Comparison of ENCODE assay signal across 11 mouse cellular contexts in genomic region chr12:53768392-53768791, GRCm38 (mm10).
DNase-seq lines count a peak whose midpoint lies in the region.
"Had no signal": no experiment of that assay in that cellular context is flagged by ENCODE, and none has a peak within 500 bp of the region (broad histone marks: within the 10 kb centered on the region; RNA-seq: fewer than 3 reads in every experiment).

No protein-coding gene starts in this region.

- intact Hi-C loops in heart, postnatal 25 days (cut with DNase I) = no loop called here

- H3K4me3 ChIP-seq in brown adipose tissue, adult 24 weeks (ENCODE audit: insufficient read depth, low read depth, low read length) = peak overlapping the region; percentile 23; the same call in 1 of the 2 replicates
- H3K4me3 ChIP-seq: embryonic facial prominence, embryonic 13.5 days; hindbrain, embryonic 15.5 days had no signal

- H3K4me1 ChIP-seq in brown adipose tissue, adult 24 weeks (ENCODE audit: control insufficient read depth, insufficient read depth, insufficient read length, low read length) = no peaks in the 10 kb centered on the region

- H3K27ac ChIP-seq in brown adipose tissue, adult 24 weeks (replicated peaks; ENCODE audit: low read depth, low read length) = no peak overlapping the region
- H3K27ac ChIP-seq: embryonic facial prominence, embryonic 13.5 days had no signal

- DNase-seq in heart, adult 9 months (ENCODE audit: low spot score in 2 of 2) = peak; percentile 31 to 37
- DNase-seq in heart, postnatal 25 days (ENCODE audit: low spot score) = no peak
- peak; percentile 52 for DNase-seq in kidney, adult 9 months
- peak; percentile 45 for DNase-seq in neural tube, embryonic 10.5 days (ENCODE audit: extremely low spot score, low spot score)
- no peak for DNase-seq in thymus, postnatal 25 days
- no peak for DNase-seq in urinary bladder, postnatal 14 days (ENCODE audit: low spot score)
- DNase-seq in thymus, postnatal 4 days = no peak
- DNase-seq: thymus, postnatal 14 days had no signal

Comparison
In these comparisons a context has a peak if more than half of its experiments do, and no peak if none do; other contexts are left out.
1. DNase-seq: peak in heart, adult 9 months (2 of 2), kidney, adult 9 months (single experiment) and neural tube, embryonic 10.5 days (single experiment); none in heart, postnatal 25 days (single experiment), thymus, postnatal 25 days (single experiment), urinary bladder, postnatal 14 days (single experiment) and thymus, postnatal 4 days (single experiment).